Mouse (Mus musculus) T-helper 1 cell (primary cell): ENCODE data around the gene Ppfia1.

Experiments
- in situ Hi-C: fragments of 300-600 bp; cut with MboI, MseI; formaldehyde crosslinking; loops from one replicate; pipeline ENCODE4 v1.15.1; 2025; ENCODE audit warnings: high pct_unique_total_duplicates

Ppfia1 gene

GRCm38 (mm10) chr7:144553237-144554122 is at the start of gene Ppfia1:
TSS of gene Ppfia1 (minus strand) at chr7:144553729.
- in situ Hi-C loops = no loop called here

- in situ Hi-C loops = no loop called here
These were observed 46.9 kb upstream of the Ppfia1 start for GRCm38 (mm10) chr7:144600333-144600900.

GRCm38 (mm10) chr7:144589508-144589907 is 36.0 kb upstream of the Ppfia1 start:
- in situ Hi-C loops = no loop called here

GRCm38 (mm10) chr7:144587291-144587690 is 33.8 kb upstream of the Ppfia1 start:
- in situ Hi-C loops = no loop called here

GRCm38 (mm10) chr7:144585648-144586047 is 32.1 kb upstream of the Ppfia1 start:
- in situ Hi-C loops = no loop called here

GRCm38 (mm10) chr7:144583619-144584018 is 30.1 kb upstream of the Ppfia1 start:
- in situ Hi-C loops = no loop called here

- in situ Hi-C loops = no loop called here
These were observed 28.9 kb upstream of the Ppfia1 start, which contains the start of gene Fadd for GRCm38 (mm10) chr7:144582284-144582980. TSS of gene Fadd (minus strand) at chr7:144582463.

- in situ Hi-C loops = no loop called here
These were observed 28.2 kb upstream of the Ppfia1 start for GRCm38 (mm10) chr7:144581559-144582283.

- in situ Hi-C loops = no loop called here
These were observed 24.3 kb upstream of the Ppfia1 start for GRCm38 (mm10) chr7:144577876-144578275.

- in situ Hi-C loops = no loop called here
These were observed 18.7 kb upstream of the Ppfia1 start for GRCm38 (mm10) chr7:144572234-144572633.

GRCm38 (mm10) chr7:144571598-144571997 is 18.1 kb upstream of the Ppfia1 start:
- in situ Hi-C loops = no loop called here

- in situ Hi-C loops = no loop called here
These were observed 15.9 kb upstream of the Ppfia1 start for GRCm38 (mm10) chr7:144569428-144569827.

- in situ Hi-C loops = no loop called here
These were observed 14.6 kb upstream of the Ppfia1 start for GRCm38 (mm10) chr7:144568091-144568490.

GRCm38 (mm10) chr7:144566921-144567682 is 13.6 kb upstream of the Ppfia1 start:
- in situ Hi-C loops = no loop called here

GRCm38 (mm10) chr7:144563456-144564155 is 10.1 kb upstream of the Ppfia1 start:
- in situ Hi-C loops = no loop called here

GRCm38 (mm10) chr7:144562016-144562415 is 8.5 kb upstream of the Ppfia1 start:
- in situ Hi-C loops = no loop called here

GRCm38 (mm10) chr7:144560594-144560993 is 7.1 kb upstream of the Ppfia1 start:
- in situ Hi-C loops = no loop called here

GRCm38 (mm10) chr7:144558552-144558951 is 5.0 kb upstream of the Ppfia1 start:
- in situ Hi-C loops = loop anchor here (5.0 kb wide), 1 partner anchor 726 kb away; no protein-coding TSS in a partner anchor

GRCm38 (mm10) chr7:144554123-144554472 is 569 bp upstream of the Ppfia1 start:
- in situ Hi-C loops = no loop called here

- in situ Hi-C loops = no loop called here
These were observed 1.3 kb downstream of the Ppfia1 start for GRCm38 (mm10) chr7:144552274-144552673.
